Mouse (Mus musculus) liver, embryonic 14.5 days (tissue): Measurements from ENCODE around the gene Pbrm1.

Source experiments
- CTCF ChIP-seq: IDR thresholded peaks from 2 replicates; pipeline ENCODE4 v1.5.1; 2016; ENCODE audit warnings: antibody characterized with exemption, low read depth, control low read depth
- EP300 ChIP-seq: IDR thresholded peaks from 2 replicates; pipeline ENCODE4 v1.6.1; 2016; ENCODE audit warnings: antibody characterized with exemption, low read depth

DNA sequence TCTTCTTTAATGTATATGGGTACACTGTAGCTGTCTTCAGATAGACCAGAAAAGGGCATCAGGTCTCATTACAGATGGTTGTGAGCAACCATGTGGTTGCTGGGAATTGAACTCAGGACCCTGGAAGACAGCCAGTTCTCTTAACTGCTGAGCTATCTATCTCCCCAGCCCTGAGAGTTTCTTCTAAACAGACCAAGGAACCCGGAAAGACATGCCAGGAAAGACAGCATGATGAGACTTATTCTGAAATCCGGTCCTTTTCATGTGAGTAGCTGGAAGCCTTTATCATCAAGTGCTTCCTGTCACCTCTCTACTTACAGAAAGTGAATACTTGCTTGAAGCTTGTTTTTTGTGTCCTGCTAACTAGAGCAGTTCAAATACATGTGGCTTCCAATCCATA is 14.4 kb upstream of the Pbrm1 start:
- TF ChIP-seq CTCF (no peak), EP300 (no peak)
